Mouse (Mus musculus) liver, postnatal 0 days (tissue): ENCODE measurements around the gene Tatdn3. TPM values are rescaled to one million over a fixed set of nuclear protein-coding genes. Genes with fewer than 3 reads are reported as not detected.

Experiments
- ATAC-seq: fragments of 200-750 bp; cut with Nextera tagmentation; 2 replicates; pipeline ENCODE4 v1.8.0; 2017; ENCODE audit warnings: mild to moderate bottlenecking, moderate library complexity
- DNase-seq: peaks from one replicate; pipeline ENCODE4 v3.0.0-alpha.2; 2016
- H3K27ac ChIP-seq: fragments of 300-500 bp; sonication (generic); 2 replicates; pipeline ENCODE4 v1.5.1; 2014; ENCODE audit warnings: antibody characterized with exemption, moderate library complexity, mild to moderate bottlenecking, low read depth
- H3K27me3 ChIP-seq: fragments of 300-500 bp; sonication (generic); 2 replicates; pipeline ENCODE4 v1.6.1; 2014; ENCODE audit warnings: low read length, control low read depth, mixed read lengths; ENCODE audit not compliant: insufficient read depth
- H3K36me3 ChIP-seq: fragments of 300-500 bp; sonication (generic); replicated peaks from 2 replicates; pipeline ENCODE4 v1.6.1; 2014; ENCODE audit warnings: mild to moderate bottlenecking, control low read depth, low read length, moderate library complexity, mixed read lengths; ENCODE audit not compliant: insufficient read depth
- H3K4me1 ChIP-seq: fragments of 300-500 bp; sonication (generic); 2 replicates; pipeline ENCODE4 v1.6.1; 2014; ENCODE audit warnings: antibody characterized with exemption, mild to moderate bottlenecking, control low read depth; ENCODE audit not compliant: insufficient read depth
- H3K4me2 ChIP-seq: fragments of 300-500 bp; sonication (generic); 2 replicates; pipeline ENCODE4 v1.6.1; 2014; ENCODE audit warnings: low read depth, mild to moderate bottlenecking, low read length, moderate library complexity, mixed read lengths
- H3K4me3 ChIP-seq: fragments of 300-500 bp; sonication (generic); 2 replicates; pipeline ENCODE4 v1.5.1; 2014; ENCODE audit warnings: low read depth, low read length
- H3K9ac ChIP-seq: fragments of 300-500 bp; sonication (generic); replicated peaks from 2 replicates; pipeline ENCODE4 v1.6.1; 2014; ENCODE audit warnings: mild to moderate bottlenecking, moderate library complexity
- H3K9me3 ChIP-seq: fragments of 300-500 bp; sonication (generic); 2 replicates; pipeline ENCODE4 v1.6.1; 2016; ENCODE audit warnings: mild to moderate bottlenecking, control low read depth, low read length, mixed read lengths
- CTCF ChIP-seq: sonication (generic); IDR thresholded peaks from 2 replicates; pipeline ENCODE4 v1.5.1; 2016; ENCODE audit warnings: antibody characterized with exemption, low read depth
- EP300 ChIP-seq: IDR thresholded peaks from 2 replicates; pipeline ENCODE4 v1.6.1; 2016; ENCODE audit warnings: antibody characterized with exemption, low read depth, mild to moderate bottlenecking
- WGBS: fragments of 180-500 bp; shearing (Covaris S2); extraction: QIAGEN DNeasy Blood & Tissue Kit; methylation state at CpG from one replicate; pipeline ENCODE4 v1.1.7; 2014; ENCODE audit not compliant: insufficient replicate concordance; 5-methylcytosine and 5-hydroxymethylcytosine counted together
- polyA plus RNA-seq: library from polyadenylated mRNA; unstranded; fragments of >200 nt; fragmentation: Nextera tagmentation; extraction: Ambion mirVana; gene quantifications from 2 replicates; pipeline ENCODE4 v1.2.1, GENCODE M21; 2015

The Tatdn3 gene
- polyA plus RNA-seq, 1 experiment from 2014 or later: 6.5 TPM

DNA sequence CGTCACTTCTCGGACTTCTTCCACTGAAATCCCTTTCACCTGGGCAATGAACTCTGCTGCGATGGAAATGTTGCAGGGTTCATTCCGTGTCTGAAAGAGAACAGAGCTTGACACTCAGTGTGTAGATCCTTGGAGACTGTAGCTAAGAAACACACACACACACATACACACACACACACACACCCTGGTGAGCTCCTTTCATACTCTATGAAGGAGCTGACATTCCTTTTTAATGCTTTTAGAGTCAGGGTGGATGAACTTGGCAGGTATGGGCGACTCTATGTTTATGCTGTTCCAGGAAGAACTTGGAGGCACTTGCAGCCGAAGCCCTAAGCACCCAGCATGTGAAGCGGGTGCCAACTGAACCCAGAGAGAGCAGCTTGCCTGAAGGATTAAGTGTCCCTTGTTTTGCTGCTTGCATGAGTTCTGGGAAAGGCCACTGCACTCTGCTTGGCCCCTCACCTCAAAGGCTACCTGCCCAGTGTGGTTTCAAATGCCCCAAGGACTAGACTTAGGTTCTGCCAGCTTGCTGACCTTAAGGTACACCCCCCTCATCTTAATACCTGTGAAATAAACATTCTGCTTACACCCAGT lies 16.4 kb downstream of the Tatdn3 start:
- Histone ChIP-seq H3K4me1 (no peaks in the 10 kb centered on the region), H3K27me3 (no peaks in the 10 kb centered on the region), H3K9ac (no peak overlapping the region), H3K36me3 (peaks cover 3% of the 10 kb centered on the region; the same call in 1 of the 2 replicates), H3K4me2 (no peak overlapping the region), H3K9me3 (no peaks in the 10 kb centered on the region), H3K27ac (no peak overlapping the region), H3K4me3 (no peak overlapping the region)
- ATAC-seq: no peak
- TF ChIP-seq CTCF (no peak), EP300 (no peak)
- no peak for DNase-seq
- 72% methylated on average over 7 of the region's 7 CpGs for WGBS

DNA sequence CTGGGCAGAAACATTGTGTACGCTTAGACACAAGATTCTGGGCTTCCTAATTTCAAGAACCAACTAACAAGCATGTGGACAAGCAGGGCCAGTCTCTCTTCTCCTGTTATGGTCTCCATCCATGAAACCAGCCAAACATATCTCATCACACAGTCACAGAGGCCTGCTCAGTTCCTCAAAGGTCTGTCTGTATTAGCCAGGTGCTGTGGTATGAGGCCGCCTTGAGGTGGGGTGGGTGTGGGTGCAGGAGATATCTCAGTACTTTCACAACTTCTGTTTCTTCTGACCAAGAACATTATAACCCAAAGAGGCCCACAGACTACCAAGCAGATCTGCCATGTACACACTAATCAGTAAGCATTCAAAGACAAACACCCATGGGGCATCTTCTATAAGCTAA lies 17.5 kb downstream of the Tatdn3 start:
- no peaks in the 10 kb centered on the region for H3K4me1 ChIP-seq
- H3K27ac ChIP-seq: no peak overlapping the region
- peaks cover 3% of the 10 kb centered on the region; the same call in 1 of the 2 replicates for H3K36me3 ChIP-seq
- no peak overlapping the region for H3K4me3 ChIP-seq
- TF ChIP-seq EP300: no peak
- TF ChIP-seq CTCF: no peak
- WGBS: 78% methylated on average over 2 of the region's 2 CpGs
- peak; percentile 59 for ATAC-seq
- H3K4me2 ChIP-seq: no peak overlapping the region
- DNase-seq: no peak
- H3K9ac ChIP-seq: no peak overlapping the region
- no peaks in the 10 kb centered on the region for H3K9me3 ChIP-seq
- no peaks in the 10 kb centered on the region for H3K27me3 ChIP-seq

DNA sequence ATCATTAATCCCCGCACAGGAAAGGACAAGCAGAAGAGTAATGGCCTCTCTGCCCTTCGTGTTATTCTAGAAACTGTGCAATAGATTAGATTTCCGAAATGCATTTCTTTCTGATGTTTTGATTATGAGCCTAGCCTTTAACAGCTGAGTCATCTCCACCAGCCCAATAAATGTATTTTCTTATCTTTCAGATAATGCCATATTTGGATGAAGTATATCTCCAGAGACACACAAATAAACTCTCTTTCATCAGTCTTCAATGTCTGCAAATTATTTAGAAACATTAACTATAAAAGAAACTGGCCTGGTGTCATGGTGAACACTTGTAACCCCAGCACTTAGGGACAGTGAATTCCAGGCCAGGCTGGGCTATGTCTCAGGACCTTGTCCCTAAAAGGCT lies 20.0 kb downstream of the Tatdn3 start:
- Histone ChIP-seq H3K4me2 (no peak overlapping the region), H3K4me1 (no peaks in the 10 kb centered on the region), H3K27ac (no peak overlapping the region), H3K27me3 (no peaks in the 10 kb centered on the region), H3K9me3 (no peaks in the 10 kb centered on the region), H3K36me3 (no peaks in the 10 kb centered on the region), H3K9ac (no peak overlapping the region), H3K4me3 (no peak overlapping the region)
- DNase-seq: no peak
- WGBS: 73% methylated on average over 3 of the region's 3 CpGs
- no peak for TF ChIP-seq EP300
- TF ChIP-seq CTCF: no peak
- no peak for ATAC-seq

DNA sequence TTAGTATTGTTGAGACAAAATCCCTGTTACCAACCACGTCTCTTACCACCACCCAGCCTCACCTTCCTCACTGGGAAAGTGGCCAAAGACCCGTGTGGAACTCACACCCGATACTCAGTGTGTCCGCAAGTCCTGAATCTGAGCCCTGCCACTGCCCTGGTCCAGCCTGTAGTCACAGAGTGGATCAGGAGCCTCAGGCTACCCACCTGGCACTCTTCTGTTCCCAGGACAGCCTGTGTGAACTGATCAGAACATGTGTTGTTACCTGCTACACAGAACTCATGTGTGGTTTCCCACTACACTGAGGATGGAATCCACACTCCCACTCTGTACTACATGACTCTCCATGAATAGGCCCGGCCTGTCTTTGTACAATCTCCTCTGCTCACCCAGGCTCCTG lies 20.6 kb downstream of the Tatdn3 start:
- no peak overlapping the region for H3K4me3 ChIP-seq
- DNase-seq (no peak), ATAC-seq (no peak)
- no peaks in the 10 kb centered on the region for H3K9me3 ChIP-seq
- no peaks in the 10 kb centered on the region for H3K36me3 ChIP-seq
- H3K4me2 ChIP-seq: no peak overlapping the region
- WGBS: 73% methylated on average over 5 of the region's 5 CpGs
- no peaks in the 10 kb centered on the region for H3K4me1 ChIP-seq
- no peaks in the 10 kb centered on the region for H3K27me3 ChIP-seq
- H3K27ac ChIP-seq: no peak overlapping the region
- no peak overlapping the region for H3K9ac ChIP-seq
- TF ChIP-seq EP300: no peak
- no peak for TF ChIP-seq CTCF

- DNase-seq (no peak), ATAC-seq (no peak)
- Histone ChIP-seq H3K4me2 (no peak overlapping the region), H3K27me3 (no peaks in the 10 kb centered on the region), H3K36me3 (no peaks in the 10 kb centered on the region), H3K9ac (no peak overlapping the region), H3K9me3 (no peaks in the 10 kb centered on the region), H3K4me1 (no peaks in the 10 kb centered on the region), H3K27ac (no peak overlapping the region), H3K4me3 (no peak overlapping the region)
- TF ChIP-seq EP300: no peak
- no peak for TF ChIP-seq CTCF
These were observed 21.4 kb downstream of the Tatdn3 start for GRCm38 (mm10) chr1:191041352-191041751.

- Histone ChIP-seq H3K4me2 (no peak overlapping the region), H3K9ac (no peak overlapping the region), H3K27me3 (no peaks in the 10 kb centered on the region), H3K4me1 (no peaks in the 10 kb centered on the region), H3K27ac (no peak overlapping the region), H3K4me3 (no peak overlapping the region), H3K9me3 (no peaks in the 10 kb centered on the region), H3K36me3 (no peaks in the 10 kb centered on the region)
- TF ChIP-seq CTCF: no peak
- TF ChIP-seq EP300: no peak
- WGBS: 88% methylated on average over 4 of the region's 4 CpGs
- DNase-seq (no peak), ATAC-seq (no peak)
These were observed 24.7 kb downstream of the Tatdn3 start for GRCm38 (mm10) chr1:191037999-191038398.
